Mouse (Mus musculus): Measurements from ENCODE around the gene Dennd2a.
A peak's percentile ranks its signal among the peaks of the same experiment; 100 is the strongest.

Dennd2a gene

DNA sequence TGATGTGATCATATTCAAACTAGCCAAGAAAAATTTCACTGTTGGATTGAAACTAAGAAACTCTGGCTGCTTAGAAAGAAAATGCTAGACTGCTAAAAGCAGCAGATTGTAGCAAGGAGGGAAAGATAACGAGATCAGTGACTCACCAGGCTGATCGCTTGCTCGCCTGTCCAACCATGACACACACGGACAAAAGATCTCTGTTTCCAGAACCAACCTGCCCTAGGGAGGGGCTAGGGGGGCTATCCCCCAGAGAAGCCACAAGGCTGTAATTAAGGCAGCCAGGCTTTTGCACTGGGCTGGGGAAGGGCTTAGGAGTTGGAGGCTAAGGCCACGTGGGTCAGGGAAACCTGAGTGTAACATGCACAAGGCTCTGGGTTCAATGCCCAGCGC, 41.9 kb downstream of the Dennd2a start:
- DNase-seq (ENCODE audit: low spot score): no peak

- peak; percentile 80 for DNase-seq (ENCODE audit: low spot score)
Observed at GRCm38 (mm10) chr6:39515040-39515738, 42.5 kb downstream of the Dennd2a start.

DNA sequence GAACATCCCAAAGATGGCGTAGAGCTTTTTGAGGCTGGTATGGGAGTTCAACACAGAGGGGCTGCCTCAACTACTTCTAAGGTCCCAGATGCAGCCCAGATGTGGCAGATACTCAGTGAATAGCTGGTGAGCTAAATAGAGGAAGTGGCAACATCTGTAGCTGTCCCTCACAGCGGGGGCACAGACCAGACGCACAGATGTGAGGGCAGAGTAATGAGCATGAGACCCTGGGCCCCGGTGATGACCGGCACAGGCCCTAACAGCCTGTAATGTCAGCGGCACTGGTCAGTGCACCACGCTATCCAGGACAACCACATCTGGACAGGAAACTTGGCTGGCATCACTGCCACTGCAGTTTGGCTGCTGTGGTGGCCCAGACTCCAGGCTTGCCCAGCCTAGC, 54.2 kb downstream of the Dennd2a start:
- DNase-seq (ENCODE audit: low spot score): no peak

DNA sequence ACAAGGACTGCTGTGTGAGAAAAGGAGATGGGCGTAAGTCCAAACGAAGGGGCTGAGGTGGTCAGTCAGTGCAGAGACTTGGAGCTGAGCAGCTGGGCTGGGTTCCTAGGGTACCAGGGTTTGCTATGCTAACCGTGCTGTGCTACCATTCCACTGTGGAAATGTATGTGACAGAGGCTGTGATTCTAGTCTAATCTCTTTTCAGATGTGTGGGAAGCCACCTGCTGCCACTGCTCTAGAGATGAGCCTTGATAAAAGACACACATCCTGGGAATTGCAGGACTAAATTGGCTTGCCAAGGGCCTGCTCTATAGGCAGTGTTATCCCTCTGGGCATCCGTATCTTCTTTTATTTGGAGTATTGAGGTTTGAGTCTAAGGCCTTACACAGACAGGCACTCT, 60.5 kb downstream of the Dennd2a start:
- no peak for DNase-seq (ENCODE audit: low spot score)

GRCm38 (mm10) chr6:39493129-39493714, 64.4 kb downstream of the Dennd2a start:
- peak; percentile 85 for DNase-seq (ENCODE audit: low spot score)

- no peak for DNase-seq (ENCODE audit: low spot score)
Observed at GRCm38 (mm10) chr6:39492161-39492560, 65.5 kb downstream of the Dennd2a start.

- no peak for DNase-seq (ENCODE audit: low spot score)
Observed at GRCm38 (mm10) chr6:39491203-39491602, 66.5 kb downstream of the Dennd2a start.

DNA sequence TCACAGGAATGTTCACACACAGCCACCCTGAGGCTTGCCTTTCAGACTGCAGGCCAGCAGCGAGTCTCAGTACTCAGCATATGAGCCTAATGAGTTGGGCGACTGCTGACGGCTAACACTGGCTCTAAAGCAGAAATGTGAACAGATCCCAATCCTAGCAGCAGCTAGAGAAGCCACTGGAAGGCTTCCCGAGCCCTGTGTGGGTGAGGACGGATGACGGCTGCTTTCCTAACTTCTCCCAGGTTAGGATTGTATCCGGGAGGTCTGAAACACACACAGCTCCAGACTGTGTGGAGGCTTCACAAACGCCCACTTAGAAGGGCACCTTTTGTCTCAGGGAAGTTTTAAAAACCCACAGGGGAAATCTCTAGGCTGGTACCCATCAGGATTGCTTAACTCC, 69.4 kb downstream of the Dennd2a start:
- DNase-seq (ENCODE audit: low spot score): no peak

DNA sequence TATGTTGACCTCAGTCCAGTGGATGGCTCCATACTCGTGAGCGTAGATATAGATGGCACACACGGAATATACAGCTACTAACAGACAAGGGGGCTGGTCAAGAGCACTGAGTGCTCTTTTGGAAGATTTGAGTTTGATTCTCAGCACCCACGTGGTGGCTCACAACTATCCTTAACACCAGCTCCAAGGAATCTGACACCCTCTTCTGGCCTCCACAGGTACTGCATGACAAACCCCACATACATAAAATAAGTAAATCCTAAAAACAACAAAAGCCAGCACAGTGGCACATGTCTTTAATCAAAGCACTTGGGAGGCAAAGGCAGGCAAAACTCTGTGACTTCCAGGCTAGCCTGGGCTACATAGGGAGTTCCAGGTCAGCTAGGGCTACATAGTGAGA, 74.0 kb downstream of the Dennd2a start:
- no peak for DNase-seq (ENCODE audit: low spot score)

- peak; percentile 94 for DNase-seq (ENCODE audit: low spot score)
Observed at GRCm38 (mm10) chr6:39478509-39479150, 79.0 kb downstream of the Dennd2a start.

GRCm38 (mm10) chr6:39476617-39477016, 81.0 kb downstream of the Dennd2a start:
- no peak for DNase-seq (ENCODE audit: low spot score)

- peak; percentile 39 for DNase-seq (ENCODE audit: low spot score)
Observed at GRCm38 (mm10) chr6:39474424-39474823, 83.2 kb downstream of the Dennd2a start.

GRCm38 (mm10) chr6:39472837-39473236, 84.8 kb downstream of the Dennd2a start:
- DNase-seq (ENCODE audit: low spot score): no peak

- DNase-seq (ENCODE audit: low spot score): no peak
Observed at GRCm38 (mm10) chr6:39472271-39472670, 85.4 kb downstream of the Dennd2a start.

DNA sequence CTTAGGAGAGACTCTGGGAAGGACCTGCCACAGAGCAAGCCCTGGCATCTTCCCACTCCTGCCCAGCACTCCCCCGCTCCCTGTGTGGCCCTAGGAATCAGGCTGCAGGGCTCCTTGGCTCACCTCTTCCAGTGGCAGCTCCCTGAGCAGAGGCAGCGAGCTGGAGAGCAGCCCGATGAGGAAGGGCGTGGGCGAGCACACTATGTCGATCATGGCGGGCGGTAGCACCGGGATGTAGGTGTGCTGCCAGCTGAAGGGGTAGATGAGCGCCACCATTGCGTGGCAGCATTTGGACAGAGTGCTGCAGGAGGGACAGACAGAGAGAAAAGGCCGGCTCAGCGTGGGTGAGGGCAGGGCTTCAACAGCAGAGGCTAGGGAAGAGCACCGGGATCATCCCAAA, 87.6 kb downstream of the Dennd2a start:
- DNase-seq (ENCODE audit: low spot score): no peak

GRCm38 (mm10) chr6:39469427-39469826, 88.2 kb downstream of the Dennd2a start:
- no peak for DNase-seq (ENCODE audit: low spot score)

DNA sequence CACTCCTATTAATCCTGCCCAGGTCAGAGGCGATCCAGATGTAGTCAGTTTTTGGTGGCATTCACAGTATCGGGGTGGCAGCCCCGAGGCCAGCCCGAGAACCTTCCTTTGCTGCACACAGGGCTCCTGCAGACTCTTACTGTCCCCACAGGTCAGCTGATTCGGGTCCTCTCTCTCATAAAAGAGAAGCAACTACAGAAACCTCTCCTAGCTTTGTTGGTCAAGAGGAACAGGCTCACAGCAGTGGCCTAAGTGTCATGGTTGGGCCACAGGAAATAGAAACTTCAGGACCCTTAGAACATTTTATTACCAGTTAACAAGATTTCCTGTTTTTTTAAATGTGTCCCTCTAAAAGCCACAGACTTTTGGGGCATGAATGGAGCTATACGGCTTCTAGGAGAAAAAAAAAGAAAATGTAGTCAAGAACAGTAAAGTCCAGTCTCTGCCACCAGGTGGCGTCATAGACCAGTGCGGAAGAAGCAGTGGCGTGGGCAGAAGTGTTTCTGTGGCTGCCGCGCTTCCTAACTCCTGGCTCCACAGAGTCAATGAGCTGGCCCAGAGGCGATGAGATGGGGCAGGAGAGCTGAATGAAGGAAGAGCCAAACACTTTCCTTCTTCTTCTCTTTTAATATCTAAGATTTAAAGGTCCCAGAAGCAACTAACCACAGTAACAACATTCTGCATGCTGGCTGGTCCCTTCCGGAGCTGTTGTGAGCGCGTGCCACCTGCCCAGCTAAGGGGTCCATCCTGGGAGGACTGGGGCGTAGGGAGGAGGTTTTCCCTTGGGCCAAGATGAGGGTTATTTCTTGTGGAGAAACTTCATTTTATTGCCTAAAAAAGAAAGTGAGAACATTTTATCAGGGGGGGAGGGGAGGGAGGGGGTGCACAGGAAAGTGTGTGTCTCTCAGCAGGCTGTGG, 94.8 kb downstream of the Dennd2a start:
- peak; percentile 92 for DNase-seq (ENCODE audit: low spot score)

- DNase-seq (ENCODE audit: low spot score): no peak
Observed at GRCm38 (mm10) chr6:39460040-39460439, 97.6 kb downstream of the Dennd2a start.

DNA sequence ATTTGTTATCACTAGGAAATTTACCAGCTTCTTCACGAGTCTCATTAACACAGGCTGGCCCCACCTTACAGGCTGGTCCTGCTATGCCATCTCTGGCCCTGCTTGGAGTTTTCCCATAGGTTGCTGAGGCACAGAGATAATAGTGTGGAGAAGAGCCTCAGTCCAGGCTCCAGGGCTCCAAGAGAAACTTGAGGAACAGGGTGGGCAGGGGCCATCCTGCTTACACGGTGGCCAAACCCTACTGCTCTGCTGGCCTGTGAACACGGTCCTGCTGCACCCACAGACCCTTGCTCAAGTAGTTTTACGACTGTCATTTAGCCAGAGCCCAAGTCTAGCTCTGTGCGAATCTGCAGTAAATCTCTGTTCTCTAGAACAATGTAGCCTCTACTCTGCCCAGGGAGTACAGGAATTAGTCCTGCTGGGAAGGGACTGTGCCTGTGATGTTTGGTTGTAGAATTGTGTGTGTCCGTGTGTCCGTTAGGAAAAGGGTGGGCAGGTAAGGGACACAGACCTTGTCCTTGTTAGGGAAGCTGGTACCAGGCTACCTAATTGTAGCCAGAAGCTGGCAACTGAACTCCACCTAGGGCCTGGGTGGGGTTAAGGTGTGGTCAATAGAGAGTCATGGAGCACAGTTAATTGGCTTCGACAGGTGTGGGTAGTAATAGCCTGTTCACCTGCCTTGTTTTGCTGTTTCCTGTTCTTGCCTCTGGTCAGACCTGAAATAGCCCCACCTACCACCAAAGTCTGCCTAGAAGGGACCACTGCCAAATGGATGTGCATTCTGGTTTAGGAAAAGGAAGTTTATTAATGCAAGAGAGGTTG, 102.1 kb downstream of the Dennd2a start:
- DNase-seq (ENCODE audit: low spot score): no peak

DNA sequence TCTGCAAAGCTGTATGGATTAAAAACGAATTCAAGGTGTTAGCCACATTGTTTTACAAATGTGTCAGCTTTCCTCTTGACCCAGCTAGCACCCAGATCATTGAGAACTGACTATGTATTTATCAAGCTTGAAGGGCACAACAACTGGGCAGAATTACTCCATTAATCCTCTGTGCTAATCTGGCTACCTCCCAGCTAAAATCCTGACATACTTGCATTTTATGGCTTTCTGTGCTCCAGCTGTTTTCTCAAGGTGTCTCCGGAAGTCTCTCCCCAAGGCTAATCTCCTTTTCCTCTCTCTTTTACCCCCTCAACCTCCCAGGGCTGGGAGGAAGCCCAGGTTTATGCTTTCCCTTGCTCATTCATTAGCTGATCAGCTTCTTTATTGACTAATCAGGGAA, 103.1 kb downstream of the Dennd2a start:
- DNase-seq (ENCODE audit: low spot score): no peak

GRCm38 (mm10) chr6:39453564-39453963, 104.1 kb downstream of the Dennd2a start:
- no peak for DNase-seq (ENCODE audit: low spot score)

DNA sequence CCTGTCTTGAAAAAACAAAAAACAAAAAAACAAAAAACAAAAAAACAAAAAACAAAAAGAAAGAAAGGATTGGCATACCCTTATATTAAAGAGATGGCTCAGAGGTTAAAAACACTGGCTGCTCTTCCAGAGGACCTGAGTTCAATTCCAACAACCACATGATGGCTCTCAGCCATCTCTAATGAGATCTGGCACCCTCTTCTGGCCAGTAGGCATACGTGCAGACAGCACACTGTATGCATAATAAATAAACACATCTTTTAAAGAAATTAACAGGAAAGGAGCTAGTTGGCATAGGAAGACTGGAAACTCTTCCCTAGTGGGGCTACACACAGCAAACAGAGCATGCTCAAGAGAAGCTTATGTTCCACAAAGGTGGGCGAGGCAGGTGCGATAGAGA, 106.6 kb downstream of the Dennd2a start:
- no peak for DNase-seq (ENCODE audit: low spot score)

All from adipocyte (in vitro differentiated cells).